Mouse (Mus musculus) lung, postnatal 25 days (tissue): ENCODE results near the gene Gm10097.

ENCODE experiments used
- DNase-seq: peaks from one replicate; pipeline ENCODE4 v3.0.0; 2022; ENCODE audit warnings: low spot score

The Gm10097 gene

GRCm38 (mm10) chr10:5085792-5086191 lies 16.8 kb downstream of the Gm10097 start:
- no peak for DNase-seq

- DNase-seq, result no peak
Measured at GRCm38 (mm10) chr10:5086329-5086728, 17.3 kb downstream of the Gm10097 start.

- no peak for DNase-seq
Measured at GRCm38 (mm10) chr10:5087336-5087735, 18.3 kb downstream of the Gm10097 start.

- DNase-seq, result no peak
Measured at GRCm38 (mm10) chr10:5089133-5089532, 20.1 kb downstream of the Gm10097 start.

GRCm38 (mm10) chr10:5096996-5097753 lies 28.2 kb downstream of the Gm10097 start:
- DNase-seq, result no peak

GRCm38 (mm10) chr10:5097754-5098137 lies 28.8 kb downstream of the Gm10097 start:
- DNase-seq, result no peak

GRCm38 (mm10) chr10:5110773-5111172 lies 41.8 kb downstream of the Gm10097 start:
- DNase-seq, result peak; percentile 5

- no peak for DNase-seq
Measured at GRCm38 (mm10) chr10:5116155-5116554, 47.2 kb downstream of the Gm10097 start.

- no peak for DNase-seq
Measured at GRCm38 (mm10) chr10:5116720-5117119, 47.7 kb downstream of the Gm10097 start.
